Mouse (Mus musculus) cortical plate, adult 2 months (tissue): Measurements from ENCODE around the gene Slain1. TPM values are rescaled to one million over a fixed set of nuclear protein-coding genes. Genes with fewer than 3 reads are reported as not detected.

Experiments
- H3K27ac ChIP-seq: fragments of 200-500 bp; 2 replicates; pipeline ENCODE4 v1.5.1; 2012; ENCODE audit warnings: low read length, control low read depth, inconsistent platforms; ENCODE audit not compliant: insufficient read depth
- H3K4me1 ChIP-seq: fragments of 200-500 bp; 2 replicates; pipeline ENCODE4 v1.6.1; 2011; ENCODE audit warnings: low read length; ENCODE audit not compliant: control insufficient read depth, insufficient read depth
- H3K4me3 ChIP-seq: fragments of 200-500 bp; 2 replicates; pipeline ENCODE4 v1.5.1; 2011; ENCODE audit warnings: mild to moderate bottlenecking, low read length, control low read depth; ENCODE audit not compliant: insufficient read depth
- CTCF ChIP-seq: fragments of 200-500 bp; IDR thresholded peaks from 2 replicates; pipeline ENCODE4 v1.5.1; 2011; ENCODE audit warnings: mild to moderate bottlenecking, control low read depth, low read length; ENCODE audit not compliant: insufficient read depth; ENCODE audit errors: extremely low read depth
- POLR2A ChIP-seq: fragments of 200-500 bp; IDR thresholded peaks from 2 replicates; pipeline ENCODE4 v1.6.1; 2011; ENCODE audit warnings: mild to moderate bottlenecking, low read length, control low read depth; ENCODE audit not compliant: insufficient read depth; ENCODE audit errors: extremely low read depth
- polyA plus RNA-seq: library from polyadenylated mRNA; depleted of rRNA; stranded (reverse); fragments of >200 nt; gene quantifications from 2 replicates; pipeline ENCODE4 v1.2.3, GENCODE M21; 2012

The Slain1 gene
- polyA plus RNA-seq, 1 experiment: 72.4 TPM

- no peak for TF ChIP-seq POLR2A
- TF ChIP-seq CTCF: no peak
- no peak overlapping the region for H3K27ac ChIP-seq
- H3K4me3 ChIP-seq: no peak overlapping the region
- peaks cover 2% of the 10 kb centered on the region; the same call in 1 of the 2 replicates for H3K4me1 ChIP-seq
Measured at GRCm38 (mm10) chr14:103647981-103648380, 2.0 kb upstream of the Slain1 start.

DNA sequence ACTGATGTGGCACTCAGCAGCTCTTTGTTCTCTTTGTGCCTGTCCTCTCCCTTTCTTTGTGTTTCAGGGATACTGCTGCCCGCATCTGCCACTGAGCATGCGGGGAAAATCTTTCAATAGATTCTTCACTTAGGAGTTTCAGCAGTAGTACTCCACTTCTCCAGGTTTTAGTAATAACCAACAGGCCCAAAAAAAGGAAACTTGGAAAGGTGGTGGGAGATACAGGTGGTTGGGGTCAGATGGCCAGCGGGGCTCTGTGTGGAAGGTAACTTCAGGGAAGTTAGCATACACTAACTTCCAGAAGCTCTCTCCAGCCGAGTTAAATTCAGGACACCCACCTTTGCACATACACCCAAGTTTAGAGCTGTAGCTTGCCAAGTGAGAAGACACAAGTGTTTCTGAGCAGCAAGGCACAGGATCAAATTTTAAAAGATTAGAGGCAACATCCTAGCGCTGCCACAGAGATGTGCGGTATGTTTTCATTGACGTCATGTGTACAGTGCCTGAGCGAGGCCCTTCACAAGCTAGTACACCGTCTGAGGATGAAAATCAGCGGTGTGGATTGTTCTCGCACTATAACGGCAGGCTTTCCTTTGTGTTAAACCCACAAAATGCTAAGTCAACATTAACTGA is 1.3 kb upstream of the Slain1 start:
- H3K4me1 ChIP-seq: peaks cover 2% of the 10 kb centered on the region; the same call in 1 of the 2 replicates
- H3K4me3 ChIP-seq: no peak overlapping the region
- TF ChIP-seq CTCF: no peak
- TF ChIP-seq POLR2A: no peak
- H3K27ac ChIP-seq: no peak overlapping the region

- TF ChIP-seq POLR2A (no peak), CTCF (no peak)
- Histone ChIP-seq H3K27ac (no peak overlapping the region), H3K4me3 (peak overlapping the region; percentile 98), H3K4me1 (peaks cover 2% of the 10 kb centered on the region; the same call in 1 of the 2 replicates)
Measured at GRCm38 (mm10) chr14:103649302-103649701, 726 bp upstream of the Slain1 start.

DNA sequence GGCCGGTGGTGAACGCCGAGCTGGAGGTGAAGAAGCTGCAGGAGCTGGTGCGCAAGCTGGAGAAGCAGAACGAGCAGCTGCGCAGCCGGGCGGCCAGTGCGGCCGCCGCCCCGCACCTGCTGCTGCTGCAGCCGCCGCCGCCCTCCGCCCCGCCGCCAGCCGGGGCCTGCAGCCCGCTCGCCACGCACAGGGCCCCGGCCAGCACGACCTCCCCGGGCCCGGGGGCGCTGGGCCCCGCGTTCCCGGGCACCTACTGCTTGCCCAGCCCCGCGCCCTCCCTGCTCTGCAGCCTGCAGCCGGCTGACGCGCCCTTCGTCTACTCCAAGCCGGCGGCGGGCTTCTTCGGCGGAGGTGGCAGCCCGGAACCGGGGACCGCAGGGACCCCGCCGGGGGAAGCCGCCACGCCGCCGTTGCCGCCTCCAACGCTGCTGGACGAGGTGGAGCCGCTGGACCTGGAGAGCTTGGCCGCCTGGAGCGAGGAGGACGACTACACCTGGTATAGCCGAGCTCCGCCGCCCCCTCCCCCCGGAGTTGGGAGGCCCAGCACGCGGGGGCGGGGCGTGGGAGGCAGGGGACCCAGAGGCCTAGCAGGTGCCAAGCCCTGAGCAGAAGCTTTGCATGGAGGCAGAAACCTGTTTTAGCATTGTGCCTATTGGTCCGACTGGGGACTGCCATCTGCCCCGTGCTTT is 529 bp downstream of the Slain1 start:
- Histone ChIP-seq H3K4me1 (peaks cover 6% of the 10 kb centered on the region; the same call in 1 of the 2 replicates), H3K4me3 (peak overlapping the region; percentile 98), H3K27ac (peak overlapping the region; percentile 92)
- TF ChIP-seq CTCF: no peak
- 0 out of 2 replicates have a peak, but pooled peaks have one; percentile 19 for TF ChIP-seq POLR2A

GRCm38 (mm10) chr14:103651106-103651505 is 1.1 kb downstream of the Slain1 start:
- Histone ChIP-seq H3K4me3 (peak overlapping the region; percentile 98), H3K4me1 (peaks cover 8% of the 10 kb centered on the region), H3K27ac (peak overlapping the region; percentile 92)
- TF ChIP-seq CTCF (no peak), POLR2A (no peak)

- H3K4me1 ChIP-seq: peaks cover 10% of the 10 kb centered on the region
- H3K4me3 ChIP-seq: peak overlapping the region; percentile 98
- no peak overlapping the region for H3K27ac ChIP-seq
- TF ChIP-seq POLR2A: no peak
- TF ChIP-seq CTCF: no peak
Measured at GRCm38 (mm10) chr14:103651562-103651961, 1.5 kb downstream of the Slain1 start.

GRCm38 (mm10) chr14:103652524-103652923 is 2.5 kb downstream of the Slain1 start:
- H3K4me3 ChIP-seq: peak overlapping the region; percentile 98; the same call in 1 of the 2 replicates
- H3K4me1 ChIP-seq: peaks cover 13% of the 10 kb centered on the region
- TF ChIP-seq POLR2A (no peak), CTCF (no peak)
- no peak overlapping the region for H3K27ac ChIP-seq

- TF ChIP-seq CTCF (no peak), POLR2A (no peak)
- Histone ChIP-seq H3K4me1 (peaks cover 13% of the 10 kb centered on the region), H3K4me3 (no peak overlapping the region), H3K27ac (peak overlapping the region; percentile 25; the same call in 1 of the 2 replicates)
Measured at GRCm38 (mm10) chr14:103653800-103654199, 3.8 kb downstream of the Slain1 start.

DNA sequence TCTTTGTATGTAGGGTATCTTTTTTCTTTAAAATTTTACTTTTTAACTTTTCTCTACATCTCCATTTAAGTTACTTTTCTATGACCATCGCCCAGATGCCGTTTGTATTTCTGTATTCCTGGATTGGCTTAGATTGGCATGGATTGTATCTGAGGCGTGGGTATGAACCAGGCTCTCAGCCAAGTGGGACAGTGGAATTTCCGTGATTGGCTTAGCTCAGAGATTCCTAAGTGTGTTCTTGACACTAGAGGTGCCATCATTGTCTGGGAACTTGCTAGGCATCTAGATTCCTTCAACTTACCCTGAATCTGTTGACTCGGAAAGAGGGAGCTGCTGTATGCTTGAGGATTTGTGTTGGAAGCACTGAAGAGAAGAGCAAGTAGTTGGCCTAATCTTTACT is 5.4 kb downstream of the Slain1 start:
- Histone ChIP-seq H3K27ac (no peak overlapping the region), H3K4me1 (peaks cover 13% of the 10 kb centered on the region), H3K4me3 (no peak overlapping the region)
- TF ChIP-seq CTCF (no peak), POLR2A (no peak)

DNA sequence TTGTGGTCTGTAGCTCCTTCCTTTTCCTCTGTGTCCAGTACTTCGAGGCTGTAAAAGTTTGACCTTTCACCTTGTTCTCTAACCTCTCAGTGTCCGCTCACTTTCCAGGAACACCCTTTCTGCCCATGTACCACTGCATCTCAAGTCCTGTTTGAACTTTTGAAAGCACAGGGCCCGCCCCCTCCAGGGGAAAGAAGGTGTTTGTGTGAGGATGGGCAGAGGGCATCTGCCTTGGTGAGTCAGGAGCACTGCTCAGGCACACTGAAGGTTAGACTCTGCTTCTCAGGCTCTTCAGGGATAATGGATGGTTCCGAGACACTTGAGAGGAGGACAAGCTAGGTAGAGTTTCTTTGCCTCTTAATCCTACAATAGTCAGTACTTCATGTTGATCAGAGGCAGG is 7.8 kb downstream of the Slain1 start:
- TF ChIP-seq CTCF (no peak), POLR2A (no peak)
- Histone ChIP-seq H3K27ac (no peak overlapping the region), H3K4me1 (peaks cover 11% of the 10 kb centered on the region), H3K4me3 (no peak overlapping the region)
